Mouse (Mus musculus) heart, postnatal 10 days (tissue): ENCODE results near the gene Cers3. TPM values are rescaled to one million over a fixed set of nuclear protein-coding genes. Genes with fewer than 3 reads are reported as not detected.

Source experiments
- DNase-seq, 2 experiments: peaks; one replicate each; pipeline ENCODE4 v3.0.0; 2021
- intact Hi-C: fragments of 180-260 bp; cut with DNase I; formaldehyde crosslinking; loops from one replicate; pipeline ENCODE4 v1.15.1; 2025
- total RNA-seq, 2 experiments: library from RNA; stranded (reverse); gene quantifications; 2 replicates each; pipeline ENCODE4 v1.2.3; 2021

The Cers3 gene
- total RNA-seq, 2 experiments from 2014 or later: 0.14 to 0.35 TPM

DNA sequence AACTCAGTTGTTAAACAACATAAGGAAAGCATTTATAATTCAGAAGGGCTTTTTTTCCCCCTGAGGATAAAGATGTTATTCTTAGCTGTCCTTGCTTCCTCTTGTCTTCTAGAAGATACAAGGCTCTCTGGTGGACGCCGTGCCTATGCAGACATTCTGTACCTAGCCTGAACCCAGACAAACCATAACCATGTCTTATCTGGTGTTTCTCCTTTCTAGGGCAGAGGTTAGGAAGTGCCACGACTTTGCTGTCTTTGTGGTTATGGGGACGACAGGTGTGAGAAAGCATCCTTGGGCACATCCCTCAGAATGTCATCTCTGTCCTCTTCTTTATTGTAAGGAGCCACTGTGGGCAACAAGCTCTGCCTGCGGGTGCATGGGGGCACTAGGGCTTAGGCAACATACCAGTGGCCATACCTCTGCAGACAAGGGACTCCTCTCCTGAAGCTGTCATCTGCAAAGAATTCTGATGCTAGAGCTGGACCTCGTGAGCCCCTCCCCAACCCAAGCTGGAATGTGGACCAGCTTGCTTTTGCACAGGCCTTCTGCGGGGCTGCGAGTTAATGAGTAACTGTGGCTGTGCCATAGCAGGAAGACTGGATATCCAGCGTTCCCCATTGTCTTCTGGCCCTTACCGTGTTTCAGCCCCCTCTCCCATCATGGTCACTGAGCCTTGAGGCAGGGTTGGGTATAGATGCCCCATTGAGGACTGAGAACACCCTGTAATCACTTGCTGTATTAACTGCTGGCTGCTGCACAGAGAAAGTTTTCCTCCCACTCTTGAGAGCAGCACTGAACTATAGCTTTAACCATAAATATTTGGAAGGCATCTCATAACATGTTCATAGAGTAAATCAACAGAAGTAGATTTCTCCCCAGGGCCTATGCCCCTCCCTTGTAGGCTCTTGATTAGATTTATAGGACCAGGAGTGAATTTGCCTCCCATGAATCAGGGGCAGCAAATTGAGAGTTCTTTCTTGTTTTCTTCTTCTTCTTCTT lies 36.9 kb downstream of the Cers3 start:
- intact Hi-C loops: no loop called here
- no peak for DNase-seq

DNA sequence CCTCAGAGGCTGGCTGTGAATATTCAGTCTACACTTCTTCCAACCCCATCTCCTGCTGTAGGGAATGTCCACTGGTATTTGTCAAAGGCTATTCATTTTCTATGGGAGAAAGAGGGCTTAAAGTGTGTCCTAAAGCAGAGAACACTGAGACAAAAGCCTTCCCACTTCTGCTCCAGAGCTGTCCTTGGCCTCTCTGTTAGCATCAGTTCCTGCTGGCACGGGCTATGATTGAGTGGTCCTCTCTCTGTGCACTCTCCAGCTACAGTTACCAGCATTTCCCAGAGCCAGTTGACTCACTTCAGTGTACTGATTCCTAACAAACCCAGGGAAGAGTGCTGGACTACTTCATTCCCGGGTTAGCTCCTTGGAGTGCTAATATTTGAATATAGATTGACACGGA lies 43.2 kb downstream of the Cers3 start:
- no peak for DNase-seq
- intact Hi-C loops: no loop called here

DNA sequence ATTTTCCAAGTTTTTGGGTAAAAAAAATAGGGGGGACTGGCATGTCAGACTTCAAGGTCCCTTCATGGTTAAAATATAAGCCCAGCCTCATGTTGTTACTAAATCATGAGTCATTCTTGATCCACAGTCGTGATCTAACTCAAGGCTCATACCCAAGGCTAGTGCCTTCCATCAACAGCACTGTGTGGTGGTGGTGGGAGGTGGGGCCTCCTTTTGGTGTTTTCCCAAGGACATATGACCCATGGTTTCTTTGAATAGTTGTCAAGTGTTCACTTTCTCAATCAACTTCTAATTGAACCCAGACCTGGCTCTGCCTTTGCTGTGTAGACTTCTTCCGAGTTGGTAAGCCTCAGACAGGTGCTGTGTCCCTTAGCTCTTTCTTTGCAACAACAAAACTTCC lies 44.5 kb downstream of the Cers3 start:
- intact Hi-C loops: no loop called here
- DNase-seq: no peak

DNA sequence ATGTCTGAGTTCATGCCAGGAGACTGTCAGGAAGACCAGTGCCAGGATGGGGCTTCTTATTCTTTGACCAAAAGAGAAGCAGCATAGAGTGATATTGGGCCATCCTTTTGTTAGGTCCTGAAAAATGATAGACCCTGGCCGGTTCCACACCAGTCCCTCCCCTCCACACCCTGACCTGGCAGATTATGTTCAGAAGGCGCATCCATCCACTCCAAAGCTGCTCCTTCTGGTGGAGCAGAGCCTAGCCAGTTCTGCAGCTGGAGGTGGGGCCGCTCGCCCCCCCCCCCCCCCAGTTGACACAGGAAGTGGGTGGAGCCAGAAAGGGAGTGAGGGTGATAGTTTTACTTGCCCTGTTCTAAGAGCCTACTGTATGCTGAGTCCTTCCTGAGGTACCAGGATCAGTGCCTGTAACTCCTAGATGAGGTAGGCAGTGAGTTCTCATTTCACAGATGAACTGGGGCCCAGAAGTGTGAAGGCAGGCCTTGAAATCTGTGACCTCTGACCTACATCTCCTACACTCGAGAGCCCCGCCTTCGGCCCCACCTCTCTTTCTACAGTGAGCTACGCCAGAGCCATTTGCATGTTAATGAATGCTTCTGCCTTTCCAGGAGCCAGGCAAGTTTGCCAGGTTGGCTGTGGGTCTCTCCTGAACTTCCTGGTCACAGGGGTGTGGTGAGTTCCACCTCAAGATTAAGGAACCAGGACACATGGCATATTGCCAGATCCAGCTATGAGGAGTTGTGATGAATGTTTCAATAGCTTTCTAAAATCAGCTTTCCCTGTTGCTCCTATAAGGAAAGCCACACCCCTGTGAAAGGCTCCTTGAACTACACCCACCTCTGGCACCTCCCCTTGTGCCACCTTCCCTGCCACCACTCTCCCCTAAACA lies 46.8 kb downstream of the Cers3 start:
- intact Hi-C loops: no loop called here
- DNase-seq: peak; percentile 35 to 46

DNA sequence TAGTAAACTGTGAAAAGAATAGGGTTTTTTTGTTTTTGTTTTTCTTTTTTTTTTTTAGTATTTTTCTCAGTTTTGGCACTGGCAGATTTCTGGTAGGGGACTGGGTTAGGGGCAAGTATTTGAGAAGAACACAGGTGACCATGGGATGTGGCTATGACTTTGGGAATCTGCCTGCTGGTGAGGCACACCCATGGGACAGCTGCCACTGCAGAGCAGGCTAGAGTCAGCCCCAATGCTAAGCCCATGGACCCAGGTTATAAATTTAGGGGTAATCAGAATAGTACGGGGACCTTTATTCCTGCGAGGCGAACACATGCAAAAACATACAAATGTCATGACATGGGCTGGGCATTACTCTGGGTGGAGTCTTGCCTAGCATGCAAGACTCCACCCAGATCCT lies 47.7 kb downstream of the Cers3 start:
- DNase-seq: no peak
- intact Hi-C loops: no loop called here

DNA sequence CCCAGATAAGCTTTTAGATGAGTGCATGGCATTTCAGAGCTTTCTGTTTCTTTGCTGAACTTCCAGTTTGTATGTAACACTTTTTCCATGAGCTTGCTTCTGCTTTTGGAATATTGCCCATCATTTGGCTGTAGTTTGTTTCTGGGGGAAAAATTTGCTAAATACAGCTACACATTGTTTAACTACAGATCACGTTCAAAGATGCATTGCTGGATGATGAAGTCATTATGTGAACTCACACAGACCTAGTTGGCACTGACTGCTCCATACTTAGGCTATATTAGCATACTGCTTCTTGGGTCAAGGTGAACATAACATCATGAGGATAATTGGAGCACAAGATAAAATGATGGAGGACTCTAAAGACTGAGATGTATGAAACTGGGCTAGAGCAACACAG lies 53.6 kb downstream of the Cers3 start:
- no peak for DNase-seq

DNA sequence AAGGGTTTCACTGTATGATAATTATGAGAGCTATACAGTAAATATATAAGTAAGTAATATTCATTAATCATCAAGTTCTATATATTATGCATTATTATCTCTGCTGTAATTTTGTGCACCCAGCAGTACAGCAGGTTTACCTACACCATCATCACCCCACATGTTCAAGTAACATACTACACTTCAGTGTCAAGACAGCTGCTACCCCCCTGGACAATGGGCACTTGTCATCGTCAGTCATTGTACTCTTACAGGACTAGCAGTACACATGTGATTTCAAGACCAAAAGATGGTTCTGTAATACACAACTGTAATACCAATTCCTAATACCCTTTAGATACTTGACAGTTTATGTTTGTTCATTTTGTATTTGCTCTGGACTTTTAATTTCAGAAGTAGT lies 54.0 kb downstream of the Cers3 start:
- no peak for DNase-seq
- intact Hi-C loops: no loop called here

More for the DNA sequence above, 53.6 kb downstream of the Cers3 start:
- intact Hi-C loops: no loop called here

DNA sequence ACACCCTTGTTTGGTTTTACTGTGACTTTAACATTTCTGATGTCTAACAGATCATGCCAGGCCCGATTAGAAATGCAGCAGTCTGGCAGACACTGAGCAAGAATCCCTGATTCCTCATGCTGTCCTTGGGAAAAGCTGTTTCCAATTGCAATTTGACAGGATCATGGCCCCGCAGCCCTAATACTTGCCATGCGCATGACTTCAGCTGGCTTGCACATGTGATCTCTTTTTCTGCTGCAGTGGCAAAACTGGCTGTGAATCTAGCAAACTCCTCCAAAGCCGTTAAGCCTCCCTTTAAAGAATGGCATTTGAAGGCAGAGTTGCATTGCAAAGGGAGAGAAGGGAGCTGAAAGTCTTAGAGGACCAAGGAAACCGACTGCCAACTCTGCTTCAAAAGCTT lies 55.5 kb downstream of the Cers3 start:
- DNase-seq: no peak
- intact Hi-C loops: no loop called here

DNA sequence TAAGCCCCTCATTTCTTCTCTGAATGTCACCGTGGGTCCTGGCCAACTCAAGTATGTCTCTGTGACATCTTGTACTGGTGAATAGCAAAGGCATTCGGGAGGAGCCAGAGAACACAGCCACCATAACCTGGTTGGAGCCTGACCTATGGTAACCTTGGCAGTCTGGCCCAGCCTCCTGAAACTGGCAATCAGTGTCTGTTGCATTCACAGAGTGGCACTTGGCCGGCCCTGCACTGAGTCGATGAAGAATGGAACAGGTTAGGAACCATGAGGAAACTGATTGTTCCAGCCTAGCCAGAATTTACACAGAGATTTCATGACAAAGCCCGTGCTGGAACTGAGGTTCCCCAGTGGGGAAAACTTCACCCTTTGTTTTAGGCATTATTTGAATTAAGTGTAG lies 57.5 kb downstream of the Cers3 start:
- DNase-seq: peak; percentile 37 to 38
- intact Hi-C loops: no loop called here

DNA sequence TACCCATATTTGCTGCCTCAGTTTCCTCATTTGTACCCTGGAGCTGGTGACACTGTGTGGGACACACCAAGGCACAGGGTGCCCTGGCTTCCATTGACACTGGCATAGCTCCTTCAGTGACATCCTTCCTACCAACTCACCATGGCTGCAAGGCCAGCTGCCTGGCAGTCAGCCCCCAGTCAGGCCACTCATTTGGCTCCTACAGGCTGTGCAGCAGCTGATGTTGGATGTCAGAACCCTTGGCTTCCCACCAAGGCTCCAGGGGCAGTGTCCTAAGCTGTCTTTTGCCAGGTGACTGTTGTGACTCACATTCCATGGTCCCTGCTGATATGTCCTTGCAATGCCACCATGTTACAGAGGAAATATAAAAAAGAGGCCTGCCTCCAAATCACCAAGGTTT lies 58.5 kb downstream of the Cers3 start:
- peak; percentile 74 to 86 for DNase-seq
- intact Hi-C loops: no loop called here

DNA sequence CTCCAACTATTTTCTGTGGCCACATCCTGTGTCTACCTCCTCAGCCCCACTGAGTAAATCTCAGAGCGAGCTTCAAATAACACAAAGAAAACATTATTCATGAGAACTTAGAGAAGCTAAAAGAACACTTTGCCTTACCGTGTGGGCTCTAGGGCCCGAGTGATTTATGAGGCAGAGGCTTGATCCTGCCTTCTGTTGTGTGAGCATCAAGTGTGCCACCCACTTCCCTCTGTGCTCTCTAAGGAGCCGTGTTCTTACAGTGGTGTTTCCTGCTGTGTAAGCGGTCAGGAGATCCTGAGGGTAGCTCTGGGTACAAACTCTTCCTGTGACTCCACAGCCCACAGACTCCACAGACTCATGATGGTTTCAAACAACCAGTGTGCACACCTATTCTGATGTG lies 60.5 kb downstream of the Cers3 start:
- intact Hi-C loops: no loop called here
- no peak for DNase-seq

DNA sequence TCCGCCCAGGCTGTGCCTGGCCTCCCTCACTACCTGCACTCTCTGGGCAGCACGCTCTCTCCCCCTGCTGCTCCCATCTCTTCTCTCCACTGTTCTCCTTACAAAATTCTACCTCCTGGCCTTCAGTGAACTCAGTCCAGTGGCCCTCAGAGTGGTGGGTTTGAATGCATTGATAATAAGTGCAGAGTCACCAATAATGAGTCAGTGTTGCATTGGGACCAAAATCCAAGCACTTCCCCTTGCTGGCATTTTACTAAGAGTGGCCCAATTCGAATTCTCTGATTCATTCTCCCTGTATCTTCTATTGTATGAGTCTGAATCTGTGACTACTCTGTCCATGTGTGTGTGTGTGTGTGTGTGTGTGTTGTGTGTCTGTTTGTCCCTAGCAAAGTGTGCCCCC lies 63.5 kb downstream of the Cers3 start:
- intact Hi-C loops: no loop called here
- DNase-seq: no peak

DNA sequence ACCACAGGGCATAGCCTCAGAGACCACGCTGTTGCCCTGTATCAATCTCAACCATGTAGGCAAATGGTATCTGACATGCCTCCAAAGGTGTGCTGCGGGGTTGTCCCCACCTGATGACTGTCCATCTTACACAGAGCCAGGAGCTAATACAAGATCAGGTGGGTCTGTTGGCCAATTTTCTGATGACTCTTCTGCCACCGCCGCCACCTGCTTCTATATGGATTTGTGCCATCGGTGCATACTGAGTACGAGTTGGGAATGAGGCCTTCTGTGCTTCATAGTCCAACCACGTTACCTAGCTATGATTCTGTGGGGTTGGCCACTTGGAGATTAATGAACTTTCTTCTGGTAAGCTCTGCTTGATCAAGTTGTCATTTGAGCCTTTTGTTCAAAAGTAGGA lies 67.1 kb downstream of the Cers3 start:
- DNase-seq: no peak
- intact Hi-C loops: no loop called here

DNA sequence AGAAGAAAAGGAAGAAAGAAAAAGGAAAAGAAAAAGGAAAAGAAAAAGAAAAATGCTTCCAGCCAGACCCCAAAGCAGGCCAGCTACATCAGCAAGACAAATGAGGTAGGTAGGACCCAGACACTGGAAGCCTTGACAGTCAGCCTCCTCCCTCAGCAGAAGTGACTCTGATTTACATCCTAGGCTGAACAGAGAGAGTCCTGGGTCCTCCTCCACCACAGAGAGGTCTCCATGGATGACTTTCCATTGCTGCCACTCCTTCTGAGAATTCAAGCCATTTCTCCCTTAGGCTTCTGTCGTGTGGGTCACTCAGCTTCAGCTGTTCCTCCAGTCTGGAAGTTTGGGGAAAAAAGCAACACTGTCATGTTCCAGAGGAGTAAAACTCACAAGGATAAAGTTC lies 68.0 kb downstream of the Cers3 start:
- intact Hi-C loops: no loop called here
- DNase-seq: no peak

DNA sequence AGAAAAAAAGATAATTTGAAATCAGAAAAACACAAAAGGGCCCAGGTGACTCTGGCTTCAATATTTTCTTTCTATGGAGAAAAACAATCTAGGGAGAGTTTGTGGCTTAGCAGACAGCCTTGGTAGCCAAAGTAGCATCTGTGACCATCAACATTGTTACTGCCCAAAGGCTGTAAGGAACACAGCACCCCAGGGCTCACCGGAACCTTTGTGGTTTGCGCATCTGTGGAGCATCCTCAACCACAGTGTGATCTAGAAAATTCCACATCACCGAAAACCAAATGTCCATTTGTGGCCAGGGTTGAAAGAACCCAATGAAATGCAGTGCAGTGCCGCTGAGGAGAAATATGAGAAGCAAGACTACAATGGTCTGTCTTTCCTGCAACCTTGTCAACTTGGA lies 69.0 kb downstream of the Cers3 start:
- no peak for DNase-seq
- intact Hi-C loops: no loop called here

DNA sequence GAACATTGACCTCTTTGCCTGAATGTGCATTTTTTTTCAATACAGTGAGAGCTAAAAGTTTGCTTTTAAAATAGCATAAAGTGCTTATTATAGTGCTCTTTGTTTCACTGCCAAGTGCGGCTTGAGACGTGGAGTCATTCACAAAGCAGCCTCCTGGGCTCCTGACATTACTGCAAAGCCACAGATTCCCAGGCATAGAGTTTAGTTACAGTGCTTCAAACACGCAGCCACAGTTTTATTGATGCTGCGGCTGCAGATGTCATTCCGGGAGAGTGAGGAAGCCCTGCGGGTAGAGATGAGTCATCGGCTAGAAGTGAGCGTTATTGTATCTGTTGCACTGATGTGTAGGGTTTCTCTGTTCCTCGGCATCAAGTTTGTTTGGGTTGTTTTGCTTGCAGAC lies 69.4 kb downstream of the Cers3 start:
- no peak for DNase-seq
- intact Hi-C loops: no loop called here

DNA sequence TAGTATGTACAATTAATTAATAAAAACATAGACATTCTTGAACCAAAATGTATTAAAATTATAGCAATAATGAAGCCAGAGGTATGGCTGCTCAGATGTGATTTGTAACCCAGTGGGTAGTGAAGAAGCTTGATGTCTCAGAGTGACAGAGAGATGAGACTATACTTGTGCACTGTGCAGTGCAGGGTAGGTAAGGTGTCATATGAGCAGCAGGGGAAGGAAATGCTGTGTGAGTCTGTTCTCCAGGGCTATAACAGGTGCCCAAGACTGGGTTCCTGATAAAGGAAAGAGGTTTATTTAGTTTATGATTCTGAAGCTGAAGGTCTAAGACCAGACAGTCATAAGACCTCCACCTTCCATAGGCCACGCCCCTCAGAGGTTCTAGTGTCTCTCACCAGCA lies 69.9 kb downstream of the Cers3 start:
- intact Hi-C loops: no loop called here
- no peak for DNase-seq

DNA sequence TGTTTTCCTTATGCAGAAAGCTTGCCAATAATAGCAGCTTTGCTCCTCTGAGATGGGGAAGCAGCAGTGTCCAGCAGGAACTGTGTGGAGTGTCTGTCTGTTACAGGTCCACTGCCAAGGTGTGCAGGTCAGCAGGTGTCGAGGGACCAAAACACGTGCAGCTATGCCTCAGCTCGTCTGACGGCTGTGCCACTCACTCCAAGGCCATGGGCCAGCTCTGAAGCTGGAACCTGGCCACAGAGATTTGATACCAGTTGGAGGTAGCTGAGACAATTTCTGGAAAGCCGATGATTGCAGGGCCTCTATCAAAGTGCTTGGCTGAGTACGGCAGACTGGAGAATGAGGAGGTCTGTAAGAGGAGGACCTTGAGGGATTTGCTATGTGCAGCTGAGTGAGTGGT lies 72.2 kb downstream of the Cers3 start:
- DNase-seq: peak; percentile 45 to 47

DNA sequence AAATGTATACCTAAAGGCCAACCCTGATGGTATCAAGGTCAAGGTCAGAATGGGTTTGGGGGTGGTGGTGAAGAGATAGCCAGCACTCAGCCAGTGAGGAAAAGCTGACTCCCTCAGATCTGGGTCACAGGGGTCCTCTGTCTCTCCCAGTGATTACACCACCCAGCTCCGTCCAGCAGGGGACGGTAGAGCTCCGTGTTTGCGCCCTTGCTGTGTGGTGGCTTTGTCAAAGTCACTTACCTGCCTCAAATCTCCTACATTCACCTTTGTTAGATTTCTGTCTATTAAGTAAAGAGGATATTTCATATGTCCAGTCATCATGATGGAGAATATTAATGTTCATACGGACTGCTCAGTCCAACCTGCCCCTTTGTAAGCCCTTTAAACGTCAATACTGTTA lies 76.7 kb downstream of the Cers3 start:
- intact Hi-C loops: loop anchor here (1.0 to 5.0 kb wide), 3 partner anchors 19 to 812 kb away; partner anchors contain the start of gene Adamts17
- peak; percentile 65 to 79 for DNase-seq

More for the DNA sequence above, 72.2 kb downstream of the Cers3 start:
- intact Hi-C loops: no loop called here

DNA sequence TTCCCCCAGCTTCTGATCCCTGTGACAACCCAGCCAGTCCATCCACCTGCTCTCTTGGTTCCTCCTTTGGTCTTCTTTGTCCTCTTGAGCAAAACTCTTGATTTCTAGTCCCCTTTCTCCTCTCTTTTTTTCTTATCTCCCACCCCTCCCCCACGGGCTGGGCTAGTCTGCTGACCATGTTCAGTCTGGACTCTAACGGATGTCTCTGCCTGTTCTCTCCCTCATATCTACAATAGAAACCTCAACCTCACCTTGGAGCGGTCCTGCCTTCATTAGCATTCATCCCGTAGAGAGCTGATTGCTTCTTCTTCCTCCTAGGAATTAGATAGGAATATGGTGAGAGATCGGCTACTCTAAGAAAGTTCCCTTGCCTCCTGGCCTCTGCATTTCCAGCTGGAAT lies 87.5 kb downstream of the Cers3 start:
- no peak for DNase-seq
- intact Hi-C loops: no loop called here

DNA sequence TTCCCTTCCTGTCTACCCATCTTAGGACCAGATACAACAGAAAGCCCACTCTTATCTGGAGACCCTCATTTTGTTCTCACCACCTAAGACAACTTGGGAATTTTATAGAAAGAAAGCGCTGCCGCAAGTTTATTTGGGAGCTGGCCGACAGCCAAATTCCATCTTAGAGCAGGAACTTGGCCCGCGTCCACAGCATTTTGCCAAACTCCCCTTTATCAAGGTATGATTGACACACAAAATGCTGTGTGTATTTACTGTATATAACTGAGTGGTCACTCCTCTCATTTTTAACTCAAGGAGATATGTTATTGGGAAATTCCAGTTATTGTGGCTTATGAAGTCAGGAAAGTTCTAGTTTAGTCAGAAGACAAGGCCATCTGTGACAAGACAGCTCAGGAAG lies 88.0 kb downstream of the Cers3 start:
- intact Hi-C loops: no loop called here
- peak; percentile 71 to 74 for DNase-seq
